Mouse (Mus musculus): ENCODE results near the gene Exoc3l2.

Exoc3l2 gene

GRCm38 (mm10) chr7:19456628-19457027, 6.5 kb upstream of the Exoc3l2 start:
- DNase-seq (ENCODE audit: low spot score in 2 of 2): no peak

- DNase-seq (ENCODE audit: low spot score in 2 of 2): no peak
Observed at GRCm38 (mm10) chr7:19457414-19458071, 5.6 kb upstream of the Exoc3l2 start.

GRCm38 (mm10) chr7:19458072-19458486, 5.1 kb upstream of the Exoc3l2 start:
- DNase-seq (ENCODE audit: low spot score in 2 of 2): peak; percentile 77 to 79

- peak; percentile 82 to 84 for DNase-seq (ENCODE audit: low spot score in 2 of 2)
Observed at GRCm38 (mm10) chr7:19458591-19459111, 4.5 kb upstream of the Exoc3l2 start, which contains the start of gene Mark4. Gene Mark4 (minus strand): TSS chr7:19458821.

- no peak for DNase-seq (ENCODE audit: low spot score in 2 of 2)
Observed at GRCm38 (mm10) chr7:19459144-19459870, 3.8 kb upstream of the Exoc3l2 start.

GRCm38 (mm10) chr7:19460500-19460899, 2.6 kb upstream of the Exoc3l2 start:
- DNase-seq (ENCODE audit: low spot score in 2 of 2): no peak

GRCm38 (mm10) chr7:19461488-19461887, 1.6 kb upstream of the Exoc3l2 start:
- peak; percentile 83 to 89 for DNase-seq (ENCODE audit: low spot score in 2 of 2)

- DNase-seq (ENCODE audit: low spot score in 2 of 2): no peak
Observed at GRCm38 (mm10) chr7:19462443-19462842, 688 bp upstream of the Exoc3l2 start.

- DNase-seq (ENCODE audit: low spot score in 2 of 2): no peak
Observed at GRCm38 (mm10) chr7:19464367-19465307, 1.5 kb downstream of the Exoc3l2 start.

GRCm38 (mm10) chr7:19466602-19467145, 3.5 kb downstream of the Exoc3l2 start:
- DNase-seq (ENCODE audit: low spot score in 2 of 2): no peak

GRCm38 (mm10) chr7:19467638-19468037, 4.5 kb downstream of the Exoc3l2 start:
- no peak for DNase-seq (ENCODE audit: low spot score in 2 of 2)

- no peak for DNase-seq (ENCODE audit: low spot score in 2 of 2)
Observed at GRCm38 (mm10) chr7:19468279-19468678, 5.1 kb downstream of the Exoc3l2 start.

- no peak for DNase-seq (ENCODE audit: low spot score in 2 of 2)
Observed at GRCm38 (mm10) chr7:19469404-19469803, 6.3 kb downstream of the Exoc3l2 start.

GRCm38 (mm10) chr7:19470308-19470707, 7.2 kb downstream of the Exoc3l2 start:
- DNase-seq (ENCODE audit: low spot score in 2 of 2): no peak

- DNase-seq (ENCODE audit: low spot score in 2 of 2): peak in 1 of 2 experiments; percentile 51
Observed at GRCm38 (mm10) chr7:19472403-19472802, 9.3 kb downstream of the Exoc3l2 start.

- DNase-seq (ENCODE audit: low spot score in 2 of 2): peak; percentile 89 to 91
Observed at GRCm38 (mm10) chr7:19473875-19474443, 10.8 kb downstream of the Exoc3l2 start.

- no peak for DNase-seq (ENCODE audit: low spot score in 2 of 2)
Observed at GRCm38 (mm10) chr7:19477084-19477483, 14.0 kb downstream of the Exoc3l2 start.

GRCm38 (mm10) chr7:19477624-19478384, 14.7 kb downstream of the Exoc3l2 start:
- DNase-seq (ENCODE audit: low spot score in 2 of 2): no peak

GRCm38 (mm10) chr7:19483281-19483680, 20.1 kb downstream of the Exoc3l2 start:
- DNase-seq (ENCODE audit: low spot score in 2 of 2): no peak

GRCm38 (mm10) chr7:19485488-19485887, 22.4 kb downstream of the Exoc3l2 start:
- DNase-seq (ENCODE audit: low spot score in 2 of 2): no peak

All from right cerebral cortex, postnatal 10 days (tissue).